Mouse (Mus musculus): ENCODE results near the gene Stim1.

The Stim1 gene

DNA sequence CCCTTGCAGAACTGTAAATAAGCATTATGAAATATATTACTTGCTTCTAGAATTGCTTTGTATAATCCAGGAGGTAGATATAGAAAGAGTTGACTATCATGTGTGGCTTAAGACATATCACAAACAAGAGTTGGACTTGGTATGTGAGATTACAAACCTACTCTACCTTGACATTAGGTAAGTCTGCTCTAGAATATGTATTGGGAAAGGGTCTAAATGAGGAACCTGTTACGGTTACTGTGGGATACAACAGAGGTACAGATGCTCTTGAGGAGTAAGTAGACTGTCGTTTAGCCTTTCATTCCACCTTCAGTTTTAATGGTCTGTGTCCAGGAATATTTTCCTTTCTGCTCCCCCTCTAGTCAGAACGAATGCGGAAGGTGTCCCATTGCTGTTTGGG, 34.9 kb downstream of the Stim1 start:
- DNase-seq (ENCODE audit: low spot score) = no peak

DNA sequence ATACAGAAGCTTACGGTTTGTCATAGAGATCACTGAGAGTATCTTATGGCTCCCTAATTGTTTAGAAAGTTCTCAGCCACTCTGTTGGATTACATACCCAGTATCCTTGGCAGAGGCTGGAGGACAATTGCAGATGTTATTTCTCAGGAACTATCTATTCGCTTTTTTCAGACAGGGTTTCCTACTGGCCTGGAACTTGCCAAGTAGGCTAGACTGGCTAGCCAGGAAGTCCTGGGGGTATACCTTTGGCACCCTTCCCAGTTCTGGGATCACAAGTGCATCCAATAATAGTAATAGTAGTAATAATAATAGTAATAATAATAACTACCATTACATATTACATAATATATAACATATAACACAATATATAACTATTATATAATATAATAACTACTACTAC, 38.0 kb downstream of the Stim1 start:
- DNase-seq (ENCODE audit: low spot score) = no peak

DNA sequence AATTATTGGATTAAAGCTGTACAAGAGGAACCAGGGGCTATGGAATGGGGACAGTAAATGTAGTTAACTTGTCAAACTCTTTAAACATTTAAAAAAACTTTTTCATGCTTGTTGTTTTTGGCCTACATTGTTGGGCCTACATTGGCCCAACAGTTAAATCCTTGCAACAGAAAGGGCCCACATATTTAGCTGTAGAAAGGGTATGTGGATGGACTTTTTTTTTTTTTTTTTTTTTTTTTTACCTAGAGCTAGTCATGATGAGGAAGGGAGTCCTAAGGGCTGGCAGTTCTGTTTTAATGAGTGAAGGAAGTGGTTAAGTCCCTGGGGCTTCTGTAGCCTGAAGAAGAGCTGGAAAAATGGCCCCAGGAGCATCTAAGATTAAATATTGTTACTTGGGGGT, 42.7 kb downstream of the Stim1 start:
- DNase-seq (ENCODE audit: low spot score) = no peak

DNA sequence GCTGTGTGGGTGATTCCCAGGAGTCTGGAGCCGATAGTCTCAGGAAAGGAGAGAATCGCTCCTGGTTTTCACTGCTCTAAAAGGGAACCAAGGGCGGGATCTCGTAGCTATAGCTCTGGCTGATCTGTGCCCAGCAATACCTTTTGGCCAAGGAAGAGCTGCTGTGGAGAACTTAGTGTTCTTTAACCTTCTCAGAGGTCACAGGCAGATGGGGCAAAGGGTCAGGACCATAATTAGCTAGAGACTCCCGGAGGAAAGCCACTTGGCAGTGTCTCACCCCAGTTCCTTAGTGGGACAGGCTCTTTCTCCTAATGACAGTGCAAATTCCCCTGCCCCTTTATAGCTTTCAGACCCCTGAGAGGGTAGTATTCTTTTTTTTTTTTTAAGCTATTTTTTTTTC, 43.2 kb downstream of the Stim1 start:
- no peak for DNase-seq (ENCODE audit: low spot score)

DNA sequence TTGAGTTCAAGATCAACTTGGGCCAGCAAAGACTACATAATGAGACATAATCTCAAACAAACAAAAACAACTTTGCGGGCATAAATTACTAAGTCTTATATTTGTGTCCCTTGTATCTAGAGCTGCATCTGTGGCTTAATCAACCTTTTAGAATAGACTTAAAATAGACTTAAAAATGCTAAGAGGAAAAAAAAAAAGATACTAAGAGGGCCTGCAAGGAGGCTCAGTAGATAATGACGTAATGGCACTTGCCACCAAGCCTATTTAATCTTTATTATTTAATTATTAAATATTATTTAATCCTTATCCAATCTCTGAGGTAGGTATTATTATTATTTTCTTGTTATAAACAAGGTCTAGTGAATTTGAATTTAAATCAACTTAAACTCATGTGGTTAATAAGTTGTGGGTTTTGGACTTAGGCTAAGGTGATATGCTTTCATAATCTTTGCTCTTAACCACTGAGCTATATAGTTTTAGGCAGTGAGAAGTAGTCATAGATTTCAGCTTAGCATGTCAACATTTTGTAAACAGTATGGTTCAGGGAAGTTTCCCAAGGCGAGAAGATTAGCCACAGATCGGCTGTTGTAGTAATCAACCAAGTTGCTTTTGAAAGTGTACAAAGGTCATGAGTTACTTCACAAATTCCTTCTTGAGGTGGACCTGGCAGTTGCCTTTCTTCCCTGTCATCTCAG, 45.4 kb downstream of the Stim1 start:
- peak; percentile 34 for DNase-seq (ENCODE audit: low spot score)

DNA sequence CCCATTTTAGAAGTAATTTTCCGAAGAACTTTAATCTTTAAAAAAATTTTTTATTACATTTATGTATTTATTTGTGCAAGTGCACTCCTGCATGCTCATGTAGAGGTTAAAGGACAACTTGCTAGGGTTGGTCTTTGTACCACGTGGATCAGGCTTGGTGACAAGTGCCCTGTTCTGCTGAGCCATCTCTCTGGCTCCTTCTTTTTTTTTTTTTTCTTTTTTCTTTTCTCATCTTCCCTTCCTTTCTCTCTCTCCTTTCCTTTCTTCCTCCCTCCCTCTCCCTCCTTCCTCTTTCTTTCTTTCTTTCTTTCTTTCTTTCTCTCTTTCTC, 45.9 kb downstream of the Stim1 start:
- DNase-seq (ENCODE audit: low spot score) = no peak

DNA sequence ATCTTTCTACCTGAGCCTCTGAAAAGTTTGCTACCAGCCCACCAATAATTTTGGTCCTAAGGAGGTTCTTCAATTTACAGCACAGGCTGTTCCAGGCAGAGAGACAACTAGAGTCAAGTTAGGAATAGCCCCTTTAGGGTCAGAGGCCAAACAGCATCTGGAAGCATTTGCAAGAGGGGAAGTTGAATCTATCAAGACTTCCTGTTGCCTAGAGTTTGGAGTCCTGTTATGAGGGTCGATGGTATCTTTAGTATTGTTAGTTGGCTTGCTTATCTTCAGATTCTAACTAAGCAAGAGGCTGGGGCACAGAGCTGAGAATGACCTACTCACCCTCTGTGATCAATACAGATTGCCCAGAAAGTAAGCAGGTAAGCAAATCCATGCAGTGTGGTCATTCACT, 46.5 kb downstream of the Stim1 start:
- DNase-seq (ENCODE audit: low spot score) = no peak

DNA sequence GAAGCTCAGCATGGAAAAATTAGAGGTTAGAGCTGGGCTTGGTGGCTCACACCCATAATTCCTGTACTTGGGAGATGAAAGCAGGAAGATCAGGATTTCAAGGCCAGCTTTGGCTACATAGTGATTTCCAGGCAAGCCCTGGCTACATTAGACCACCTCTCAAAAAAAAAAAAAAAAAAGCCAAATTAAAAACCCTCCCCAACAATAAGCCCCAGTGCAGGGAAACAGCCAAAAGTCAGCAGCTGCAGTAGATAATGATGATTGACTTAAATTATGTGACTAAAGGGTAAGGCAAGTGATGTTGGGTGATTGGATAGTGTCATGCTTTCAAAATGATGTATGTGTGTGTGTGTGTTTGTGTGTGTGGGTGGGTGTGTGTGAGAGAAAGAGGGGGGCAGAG, 47.3 kb downstream of the Stim1 start:
- no peak for DNase-seq (ENCODE audit: low spot score)

DNA sequence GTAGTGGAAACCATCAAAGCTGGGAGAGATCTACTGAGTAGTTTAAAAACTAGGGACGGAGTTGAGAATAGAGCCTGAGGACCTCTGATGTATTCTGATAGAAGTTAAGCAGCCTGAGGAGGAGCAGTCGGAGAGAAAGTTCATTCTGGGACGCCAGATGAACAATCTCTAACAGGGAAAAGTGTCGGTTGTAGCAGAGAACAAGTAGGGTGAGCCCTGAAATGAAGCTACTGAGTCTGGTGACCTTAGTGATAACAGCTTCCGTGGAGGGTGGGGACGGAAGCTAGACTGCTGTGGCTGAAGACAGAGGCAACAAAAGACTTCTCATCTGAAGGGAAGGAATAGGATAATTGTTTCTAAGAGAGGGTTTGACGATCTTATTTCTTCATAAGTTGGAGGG, 47.8 kb downstream of the Stim1 start:
- DNase-seq (ENCODE audit: low spot score) = peak; percentile 14

DNA sequence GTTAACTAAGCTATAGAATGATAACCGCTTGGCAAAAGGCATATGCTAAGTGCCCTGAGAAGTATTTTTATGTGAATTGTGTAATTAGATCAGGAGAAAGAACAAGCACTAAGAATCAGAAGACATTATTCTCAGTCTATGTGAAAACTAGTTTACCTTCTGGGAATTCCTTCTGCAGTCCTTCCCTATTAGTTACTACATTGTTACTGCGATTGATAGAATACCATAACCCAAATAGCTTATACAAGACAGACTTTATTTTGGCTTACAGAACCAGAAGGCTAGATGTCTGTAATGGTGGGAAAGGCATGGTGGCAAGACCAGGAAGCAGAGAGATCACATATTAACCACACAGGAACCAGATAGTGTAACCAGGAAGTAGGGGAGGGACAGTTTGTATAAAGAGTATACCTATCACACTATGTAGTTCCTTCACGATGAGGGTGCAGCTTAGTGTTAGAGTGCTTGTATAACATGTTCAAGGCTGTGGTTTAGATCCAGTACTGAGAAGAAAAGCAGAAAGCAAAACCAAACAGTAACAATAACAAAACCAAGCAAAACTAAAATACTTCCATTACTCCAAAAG, 50.1 kb downstream of the Stim1 start:
- peak; percentile 6 for DNase-seq (ENCODE audit: low spot score)

DNA sequence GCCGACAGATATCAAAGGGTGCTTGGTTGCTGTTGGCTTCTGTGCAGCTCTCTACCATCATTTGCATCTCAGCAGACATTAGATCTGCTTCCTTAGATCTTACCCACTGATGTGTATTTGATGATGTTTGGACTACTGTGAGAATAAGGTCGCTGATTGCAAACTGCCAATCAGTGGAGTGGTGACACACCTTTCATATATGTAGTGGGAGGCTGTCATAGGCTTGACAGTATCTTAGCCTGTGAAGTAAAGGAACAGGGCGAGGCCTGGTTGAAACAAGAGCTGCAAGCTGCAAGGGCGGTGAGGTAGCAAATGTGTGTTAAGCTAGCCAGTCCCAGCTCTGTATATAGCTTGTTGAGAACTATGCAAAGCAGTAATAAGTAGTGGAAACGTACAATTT, 54.5 kb downstream of the Stim1 start:
- DNase-seq (ENCODE audit: low spot score) = no peak

DNA sequence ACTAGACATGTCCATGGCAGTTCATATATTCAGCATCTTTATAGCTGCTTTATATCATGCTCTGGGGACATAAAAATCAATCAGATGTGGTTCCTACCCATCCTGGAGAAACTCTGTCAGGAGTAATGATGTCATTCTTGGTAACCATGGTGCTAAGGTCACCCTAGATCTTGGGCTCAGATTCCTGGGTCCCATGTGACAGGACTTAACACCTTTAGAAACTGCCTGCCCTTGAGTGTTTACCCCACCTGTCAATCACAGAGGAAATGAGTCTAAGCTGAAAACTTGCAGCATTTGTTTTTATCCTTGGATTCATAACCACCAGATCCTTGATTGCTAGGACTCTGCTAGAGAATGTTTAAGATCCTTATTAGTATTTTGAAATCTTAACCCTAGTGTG, 58.7 kb downstream of the Stim1 start:
- no peak for DNase-seq (ENCODE audit: low spot score)

DNA sequence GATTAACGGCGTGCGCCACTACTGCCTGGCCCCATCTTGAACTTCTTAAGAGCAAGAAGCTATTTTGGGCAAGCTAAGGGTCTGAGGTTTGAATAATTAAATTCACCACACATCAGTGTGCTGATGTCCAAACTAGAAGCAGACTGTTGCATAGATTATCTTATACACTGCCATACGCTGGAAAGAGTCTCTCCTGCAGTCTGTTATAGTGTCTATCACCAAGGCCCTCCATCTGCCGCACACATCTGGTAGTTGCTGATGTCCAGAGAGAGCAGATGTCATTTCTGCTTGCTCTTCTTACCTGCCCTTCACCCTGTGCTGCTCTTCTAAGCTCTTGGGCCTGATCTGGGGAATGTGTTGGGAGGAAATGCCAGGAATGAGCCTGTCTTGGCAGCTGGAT, 62.7 kb downstream of the Stim1 start:
- DNase-seq (ENCODE audit: low spot score) = no peak

DNA sequence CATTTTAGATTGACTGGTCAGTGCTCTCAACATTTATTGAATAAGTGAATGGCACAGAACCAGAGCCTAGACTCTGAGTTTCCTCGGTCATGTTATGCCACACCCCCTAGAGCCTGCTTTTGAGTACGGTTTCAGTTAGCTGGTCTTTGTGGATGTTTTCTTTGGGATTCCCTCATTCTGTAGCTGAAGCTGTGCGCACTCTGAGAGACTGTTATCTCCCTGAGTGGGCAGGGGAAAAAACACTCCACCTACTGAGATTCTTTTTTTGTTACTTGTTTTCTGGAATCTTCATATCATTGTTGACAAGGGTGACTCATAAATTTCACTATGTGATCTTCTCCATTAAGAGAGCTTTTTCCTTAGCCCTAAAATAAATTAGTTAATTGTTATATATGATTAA, 63.9 kb downstream of the Stim1 start:
- DNase-seq (ENCODE audit: low spot score) = no peak

DNA sequence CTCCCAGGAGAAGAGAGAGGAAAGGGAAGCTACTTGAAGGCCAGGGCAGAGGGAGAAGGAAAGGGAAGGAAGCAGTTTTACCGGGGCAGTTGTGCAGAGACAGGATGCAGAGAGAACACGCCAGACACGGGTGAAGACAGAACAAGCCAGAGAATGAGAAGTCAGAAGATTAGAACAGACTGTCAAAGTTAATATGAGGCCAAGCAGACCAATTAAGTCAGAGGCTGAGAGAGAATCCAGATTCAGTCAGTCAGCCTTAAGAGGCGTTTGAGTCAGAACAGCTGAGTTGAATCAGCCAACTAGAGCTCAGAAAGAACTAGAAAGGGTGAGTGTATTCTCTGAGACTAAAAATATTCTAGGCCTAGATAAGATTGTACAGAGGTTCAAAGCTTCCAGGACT, 66.1 kb downstream of the Stim1 start:
- peak; percentile 31 for DNase-seq (ENCODE audit: low spot score)

DNA sequence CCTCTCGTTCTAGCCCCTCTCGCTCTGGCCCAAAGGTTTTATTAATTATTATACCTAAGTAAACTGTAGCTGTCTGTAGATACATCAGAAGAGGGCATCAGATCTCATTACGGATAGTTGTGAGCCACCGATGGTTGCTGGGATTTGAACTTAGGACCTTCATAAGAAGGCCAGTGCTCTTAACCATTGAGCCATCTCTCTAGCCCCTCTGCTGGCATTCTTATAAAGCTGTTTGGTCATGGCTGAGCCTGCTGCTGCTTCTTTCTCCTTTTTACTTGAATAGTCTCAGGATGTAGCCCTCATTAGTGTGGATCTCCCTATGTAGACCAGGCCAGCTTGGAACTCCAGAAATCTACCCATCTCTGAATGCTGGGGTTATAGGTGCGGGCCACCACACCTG, 69.7 kb downstream of the Stim1 start:
- no peak for DNase-seq (ENCODE audit: low spot score)

DNA sequence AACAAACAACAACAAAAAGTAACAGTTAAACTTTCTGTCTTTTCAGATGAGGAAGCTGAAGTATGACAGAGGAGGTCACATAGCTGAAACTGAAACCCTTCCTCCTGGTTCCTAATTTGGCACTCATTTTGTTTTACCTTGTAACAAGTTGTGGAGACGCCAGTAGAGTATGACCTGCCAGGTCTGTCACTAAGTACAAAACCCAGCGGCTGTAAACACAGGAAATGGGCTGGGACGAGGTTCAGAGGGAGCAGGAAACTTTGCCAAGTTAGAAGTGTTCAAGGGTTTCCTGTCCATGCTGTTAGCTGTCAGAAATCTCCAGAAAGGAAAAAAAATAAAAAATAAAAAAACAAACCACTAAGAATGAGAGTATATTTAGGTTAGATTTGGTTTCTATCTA, 70.3 kb downstream of the Stim1 start:
- peak; percentile 87 for DNase-seq (ENCODE audit: low spot score)

DNA sequence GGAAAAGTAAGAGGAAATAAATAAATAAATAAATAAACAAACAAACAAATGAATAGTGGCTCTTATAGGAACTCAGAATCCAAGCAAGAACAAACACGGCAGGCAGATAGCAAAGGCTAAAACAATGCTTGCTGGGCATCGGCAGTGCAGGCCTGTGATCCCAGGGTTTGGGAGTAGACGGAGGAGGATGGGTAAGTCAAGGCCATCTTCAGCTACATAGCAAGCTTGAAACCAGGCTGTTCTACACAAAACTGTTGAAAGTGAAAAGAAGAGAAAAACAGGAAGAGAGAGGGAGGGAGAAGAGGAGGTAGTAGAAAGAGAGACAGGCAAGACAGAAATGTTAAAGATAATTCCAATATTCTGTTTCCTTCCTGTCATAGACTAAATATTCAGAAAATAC, 71.3 kb downstream of the Stim1 start:
- DNase-seq (ENCODE audit: low spot score) = no peak

DNA sequence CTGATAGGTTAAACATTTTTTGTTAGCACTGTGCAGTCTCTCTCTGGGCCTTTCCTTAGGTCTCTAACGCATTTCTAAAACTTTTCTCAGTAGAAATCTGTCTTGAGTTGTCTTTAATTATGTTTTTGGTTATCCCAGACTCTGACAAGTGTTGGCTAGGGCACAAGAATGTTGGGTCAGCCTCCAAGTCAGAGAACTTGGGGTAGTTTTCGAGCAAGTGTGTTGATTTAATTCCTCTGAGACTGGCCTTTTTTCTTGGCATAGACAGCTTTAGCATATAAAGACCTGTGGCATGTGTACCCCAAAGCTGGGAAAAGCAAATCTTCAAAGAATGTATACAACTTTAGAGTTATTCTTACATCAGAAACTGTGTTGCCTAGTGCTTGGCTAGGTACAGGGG, 78.3 kb downstream of the Stim1 start:
- DNase-seq (ENCODE audit: low spot score) = peak; percentile 33

DNA sequence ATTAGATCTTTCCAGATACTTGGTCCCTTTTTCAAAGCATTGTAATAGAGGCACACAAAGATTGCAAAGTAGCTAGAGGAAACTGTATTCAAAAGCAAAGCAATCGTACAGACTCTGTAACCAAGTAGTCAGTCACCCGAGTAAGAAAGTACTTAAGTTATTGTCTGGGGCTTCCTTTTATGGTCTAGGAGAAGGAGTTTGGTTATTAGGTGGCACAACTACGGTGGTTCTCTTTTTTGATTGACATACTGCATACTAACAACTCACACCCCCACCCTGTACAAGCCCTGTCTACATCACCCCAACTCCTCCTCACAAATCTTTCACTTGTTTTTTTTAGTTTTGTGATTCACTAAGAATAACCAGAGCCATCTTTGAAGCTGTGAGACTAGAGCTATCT, 79.7 kb downstream of the Stim1 start:
- peak; percentile 15 for DNase-seq (ENCODE audit: low spot score)

DNA sequence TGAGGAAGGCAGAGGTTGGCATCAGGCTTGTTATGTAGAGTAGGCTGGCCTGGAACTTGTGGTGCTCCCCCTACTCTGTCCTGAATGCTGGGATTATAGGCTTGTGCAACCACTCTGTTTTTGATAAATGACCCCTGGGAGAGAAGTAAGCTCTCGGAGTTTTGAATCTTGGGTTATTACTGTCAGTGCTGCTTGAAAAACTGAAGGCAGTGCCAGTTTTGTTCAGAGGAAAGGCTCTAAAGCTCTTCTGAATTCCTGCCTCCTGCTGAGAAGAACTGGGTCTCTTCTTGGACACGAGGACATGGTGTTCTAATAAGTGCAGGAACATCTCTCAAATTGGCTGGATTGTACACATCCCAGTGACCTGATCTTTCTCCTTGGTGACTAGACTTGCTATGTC, 81.1 kb downstream of the Stim1 start:
- no peak for DNase-seq (ENCODE audit: low spot score)

DNA sequence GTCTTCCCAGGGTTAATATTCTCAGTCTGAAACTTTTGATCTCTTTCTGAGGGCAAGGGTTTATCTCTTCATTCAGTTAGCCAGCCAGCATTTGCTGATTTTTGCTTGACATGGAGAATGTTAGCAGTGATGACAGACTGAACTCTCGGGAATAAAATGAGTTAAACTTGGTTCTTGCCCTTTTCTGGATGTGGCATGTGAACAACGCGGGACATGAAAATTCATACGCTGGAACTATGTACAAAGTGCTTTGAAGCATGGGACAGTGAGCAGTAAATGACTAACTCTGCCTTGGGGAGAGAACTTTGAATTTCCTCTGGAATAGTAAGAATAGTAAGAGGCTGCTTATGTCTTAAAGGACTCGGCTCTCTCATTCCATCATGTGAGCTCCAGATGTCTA, 81.6 kb downstream of the Stim1 start:
- no peak for DNase-seq (ENCODE audit: low spot score)

DNA sequence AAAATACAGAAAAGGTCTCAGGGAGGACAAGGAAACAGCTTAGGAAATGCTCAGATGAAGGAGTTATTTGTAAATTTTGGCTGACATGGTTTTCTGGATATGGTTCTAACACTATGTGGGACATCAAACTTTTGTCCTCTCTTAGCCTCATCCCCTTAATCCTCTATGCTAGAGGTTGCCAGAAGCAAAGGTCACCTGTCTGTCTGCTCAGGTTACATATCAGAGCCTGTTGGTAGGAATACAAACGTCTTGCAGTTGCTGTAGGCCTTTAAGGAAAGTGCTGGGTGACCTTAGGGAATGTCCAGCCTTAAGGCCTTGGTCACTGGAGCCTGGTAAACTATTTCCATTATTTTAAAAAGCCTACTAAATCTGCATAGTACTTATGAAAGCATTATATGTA, 85.8 kb downstream of the Stim1 start:
- no peak for DNase-seq (ENCODE audit: low spot score)

DNA sequence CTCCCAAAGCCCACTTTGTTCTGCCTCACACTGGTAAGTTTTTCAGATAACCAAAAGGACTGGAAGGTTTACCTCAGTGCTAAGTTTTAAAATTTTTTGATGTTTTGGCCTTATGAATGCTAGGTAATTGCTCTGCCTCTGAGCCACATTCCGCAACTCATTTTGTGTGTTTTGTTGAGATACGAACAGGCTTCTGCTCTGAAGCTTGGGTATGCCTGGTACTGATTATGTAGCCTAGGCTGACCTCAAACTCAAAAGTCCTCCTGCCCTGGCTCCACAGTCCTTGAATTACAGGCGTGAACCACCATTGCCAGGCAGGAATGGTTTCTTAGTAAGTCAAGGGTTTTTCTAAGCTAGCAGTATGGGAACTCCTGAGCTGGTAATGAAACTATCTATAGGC, 90.5 kb downstream of the Stim1 start:
- no peak for DNase-seq (ENCODE audit: low spot score)

DNA sequence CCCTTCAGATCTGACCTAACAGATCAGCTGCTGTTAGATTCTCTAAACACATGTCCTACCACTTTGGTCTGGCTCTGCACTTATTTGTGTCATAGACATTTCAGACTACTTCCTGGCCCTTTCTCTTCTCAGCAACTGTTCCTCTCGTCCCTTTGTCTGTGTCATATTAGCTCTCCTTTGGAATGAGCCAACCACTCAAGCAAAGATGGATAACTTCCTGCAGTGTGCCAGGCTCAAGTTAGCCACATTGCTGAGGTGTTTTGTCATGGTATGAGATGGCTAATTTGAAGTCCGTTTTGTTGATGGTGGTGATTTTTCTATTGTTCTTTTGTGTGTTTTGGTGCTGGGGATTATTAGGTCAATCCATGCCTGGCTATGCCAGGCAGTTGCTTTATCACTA, 93.7 kb downstream of the Stim1 start:
- DNase-seq (ENCODE audit: low spot score) = no peak
